ENCODE assay signal across 9 mouse cellular contexts in genomic region chr10:76678122-76678521, GRCm38 (mm10). TPM values are rescaled to one million over a fixed set of nuclear protein-coding genes. Genes with fewer than 3 reads are reported as not detected.
DNase-seq lines count a peak whose midpoint lies in the region; TF ChIP-seq lines count a peak whose summit lies in the region.
"Had no signal": no experiment of that assay in that cellular context is flagged by ENCODE, and none has a peak within 500 bp of the region (broad histone marks: within the 10 kb centered on the region; RNA-seq: fewer than 3 reads in every experiment).

No protein-coding gene starts in this region.

- 43% methylated on average over 7 of the region's 7 CpGs for WGBS in lung, adult 2 months

- TF ChIP-seq CTCF in lung, adult 2 months (IDR thresholded peaks at IDR 0.05; ENCODE audit: insufficient read depth, low read length): no peak

- intact Hi-C loops in left cerebral cortex, postnatal 4 days (cut with DNase I): no loop called here

- peak; percentile 64 to 76 for DNase-seq in lung, adult 18-20 months
- DNase-seq in lung, adult 2 months: no peak
- peak; percentile 50 to 72 for DNase-seq in frontal cortex, postnatal 36 days (ENCODE audit: low spot score in 2 of 2)
- DNase-seq in left cerebral cortex, postnatal 4 days: peak; percentile 18
- DNase-seq in telencephalon, adult 2 months (ENCODE audit: low read depth, low spot score): peak; percentile 35
- no peak for DNase-seq in kidney, adult 8-10 months
- DNase-seq in ovary, postnatal 10 days (ENCODE audit: low spot score): no peak
- DNase-seq: adrenal gland, postnatal 14 days had no signal

- H3K4me1 ChIP-seq in lung, adult 2 months (ENCODE audit: control insufficient read depth, insufficient read depth, low read length): peaks cover 11% of the 10 kb centered on the region

- no peak for TF ChIP-seq POLR2A in lung, adult 2 months (IDR thresholded peaks at IDR 0.05; ENCODE audit: borderline replicate concordance, extremely low read depth, low read depth, low read length)

- no peak overlapping the region for H3K4me3 ChIP-seq in lung, adult 2 months (replicated peaks; ENCODE audit: extremely low read depth, low read depth, low read length)
- H3K4me3 ChIP-seq: erythroblast, embryonic 14.5 days had no signal

RNA-seq across cellular contexts. Expression of gene Col6a1, which starts 47.8 kb away (rescaled TPM):
- 203 and 218 TPM in 2 replicates for polyA plus RNA-seq in lung, adult 2 months (2012; rRNA removed)
- 10 to 100 TPM; 18.6 to 19.2 TPM for total RNA-seq in left cerebral cortex, postnatal 4 days (2021)
- polyA plus RNA-seq: erythroblast, embryonic 14.5 days had no signal

RNA-seq across cellular contexts. Expression of gene Col6a2, which starts 54.7 kb away (rescaled TPM):
- polyA plus RNA-seq in lung, adult 2 months (2012; rRNA removed): 173 and 175 TPM in 2 replicates
- 10 to 100 TPM; 16.7 to 17.4 TPM for total RNA-seq in left cerebral cortex, postnatal 4 days (2021)
- polyA plus RNA-seq: erythroblast, embryonic 14.5 days had no signal

Comparison
In these comparisons a context has a peak if more than half of its experiments do, and no peak if none do; other contexts are left out.
1. DNase-seq: peak in lung, adult 18-20 months (2 of 2), frontal cortex, postnatal 36 days (2 of 2), left cerebral cortex, postnatal 4 days (single experiment) and telencephalon, adult 2 months (single experiment); none in lung, adult 2 months (single experiment), kidney, adult 8-10 months (0 of 2) and ovary, postnatal 10 days (single experiment).